Mouse (Mus musculus) gonadal fat pad, adult 2 months (tissue): ENCODE measurements around the gene Gucy2c. TPM values are rescaled to one million over a fixed set of nuclear protein-coding genes. Genes with fewer than 3 reads are reported as not detected.

Source experiments
- DNase-seq: peaks from one replicate; pipeline ENCODE4 v3.0.0-alpha.2; 2012; ENCODE audit warnings: low read depth
- polyA plus RNA-seq: library from polyadenylated mRNA; depleted of rRNA; stranded (reverse); fragments of >200 nt; gene quantifications from 2 replicates; pipeline ENCODE4 v1.2.3, GENCODE M21; 2012

Gucy2c gene
- polyA plus RNA-seq, 1 experiment = 0.04 TPM

DNA sequence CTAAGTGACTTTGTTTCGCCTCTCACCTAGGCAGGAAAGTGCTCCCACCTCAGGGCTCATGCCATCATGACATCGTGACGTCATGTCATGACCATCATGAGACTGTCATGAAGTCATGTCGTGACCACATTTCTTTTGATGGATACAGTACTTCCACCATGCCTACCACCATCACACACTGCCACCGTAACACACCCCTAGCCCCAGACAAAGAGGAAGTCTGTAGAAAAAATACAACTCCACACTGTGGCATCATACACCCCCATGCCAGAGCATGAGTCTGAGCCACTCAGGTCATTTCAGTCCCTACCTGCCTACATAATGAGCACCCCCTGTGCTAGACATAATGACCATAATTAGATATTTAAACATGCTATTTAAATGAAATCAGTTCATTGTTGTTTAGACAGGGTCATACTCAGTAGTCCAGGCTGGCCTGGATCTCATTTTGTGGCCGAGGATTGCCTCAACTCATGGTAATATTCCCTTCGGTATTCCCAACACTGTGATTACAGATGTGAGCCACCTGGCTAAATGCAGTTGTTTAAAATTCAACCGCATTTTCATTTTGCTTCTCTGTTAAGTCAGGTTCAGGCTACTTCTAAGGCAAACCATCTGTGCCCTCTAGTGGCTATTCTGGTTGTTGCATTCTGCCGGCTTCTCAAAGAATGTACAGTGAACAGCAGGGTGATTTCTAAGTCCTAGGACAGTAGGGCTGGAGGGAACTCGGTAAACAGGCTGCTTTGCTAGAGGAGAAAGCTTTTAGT lies 39.0 kb downstream of the Gucy2c start:
- no peak for DNase-seq

DNA sequence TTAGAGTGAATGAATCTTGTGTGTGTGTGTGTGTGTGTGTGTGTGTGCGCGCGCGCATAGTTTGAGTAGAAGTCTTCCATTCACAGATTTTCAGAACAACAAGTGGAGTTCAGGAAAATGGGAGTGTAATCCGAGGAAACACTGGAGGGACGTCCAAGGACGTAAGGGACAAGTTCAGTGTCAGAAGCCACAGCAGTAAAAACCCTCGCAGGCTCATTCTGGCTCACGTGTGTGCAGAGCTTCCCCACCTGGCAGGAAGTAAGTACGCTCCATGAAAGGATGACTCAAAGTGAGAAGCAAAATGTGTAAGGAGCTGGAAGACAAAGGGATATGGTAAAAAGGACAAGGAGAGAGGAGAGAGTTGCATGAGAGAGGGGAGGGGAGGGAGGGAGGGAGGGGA lies 40.3 kb downstream of the Gucy2c start:
- no peak for DNase-seq

DNA sequence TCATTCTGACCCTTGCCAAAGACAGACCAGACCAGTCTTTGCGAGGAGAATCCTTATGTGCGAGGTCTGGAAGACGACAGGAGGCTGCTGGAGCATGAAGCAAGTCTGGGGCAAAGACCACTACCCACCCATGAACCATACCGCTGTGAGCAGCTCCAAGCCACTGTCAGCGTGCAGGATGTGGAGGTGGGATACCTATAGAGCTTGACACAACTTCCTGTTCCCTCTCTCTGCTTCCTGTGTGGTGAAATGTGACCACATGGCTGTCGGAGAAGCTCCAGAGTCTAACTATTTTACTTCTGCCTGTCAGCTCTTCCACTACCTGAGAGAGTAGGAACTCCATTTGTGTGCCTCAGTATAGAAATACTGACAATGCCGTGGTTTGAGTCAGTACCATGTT lies 45.8 kb downstream of the Gucy2c start:
- DNase-seq = no peak

DNA sequence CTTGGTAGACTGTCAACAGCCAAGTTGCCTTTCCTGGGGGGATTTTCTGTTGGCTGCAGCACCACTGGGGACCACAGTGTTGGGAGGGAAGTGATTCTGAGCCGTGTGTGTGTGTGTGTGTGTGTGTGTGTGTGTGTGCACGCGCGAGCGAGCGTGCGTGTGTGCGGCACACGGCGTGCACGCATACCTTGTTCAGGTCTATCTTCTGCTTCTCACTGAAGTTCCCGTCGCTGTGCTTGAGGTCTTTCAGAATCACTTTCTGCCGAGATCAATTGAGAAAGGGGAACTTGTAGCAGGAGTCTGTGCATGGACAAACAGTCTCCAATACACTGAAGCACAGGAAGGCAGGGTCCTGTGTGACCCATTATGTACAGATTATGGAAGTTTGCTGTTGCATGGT lies 53.4 kb downstream of the Gucy2c start:
- no peak for DNase-seq

DNA sequence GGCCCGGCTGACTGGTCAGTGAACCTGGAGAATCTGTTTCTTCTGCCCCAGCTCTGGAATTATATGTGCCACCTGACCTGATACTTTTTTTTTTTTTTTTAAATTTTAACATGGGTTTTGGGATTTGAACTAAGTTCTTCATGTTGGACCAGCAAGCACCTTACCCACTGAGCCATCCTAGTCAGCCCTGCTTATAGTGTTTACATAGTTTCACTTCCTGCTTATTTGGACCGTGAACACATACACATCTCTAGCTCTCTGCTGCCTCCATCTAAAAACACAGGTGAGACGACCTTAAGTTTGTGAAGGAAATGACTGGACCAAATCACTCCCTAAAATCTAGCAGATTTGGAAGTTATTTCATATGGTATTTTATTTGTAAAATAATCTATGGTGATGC lies 58.4 kb downstream of the Gucy2c start:
- DNase-seq = no peak

DNA sequence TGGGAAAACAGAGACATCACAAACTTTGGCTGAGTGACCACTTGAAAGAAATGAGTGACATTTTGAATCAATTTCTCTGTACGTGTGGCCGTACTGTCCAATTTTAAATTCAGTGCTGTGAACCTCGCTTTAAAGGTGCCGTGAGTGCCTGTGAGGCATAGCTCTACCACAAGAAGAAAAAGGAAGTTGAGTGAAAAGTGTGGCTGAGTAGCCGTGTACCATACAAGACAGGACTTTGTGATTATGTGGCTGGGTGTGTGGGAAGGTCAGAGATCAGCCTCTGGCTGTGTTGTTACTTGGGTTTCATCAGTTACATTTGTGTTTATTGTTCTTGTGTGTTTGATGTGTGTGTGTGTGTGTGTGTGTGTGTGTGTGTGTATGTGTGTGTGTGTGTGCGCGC lies 59.0 kb downstream of the Gucy2c start:
- no peak for DNase-seq

DNA sequence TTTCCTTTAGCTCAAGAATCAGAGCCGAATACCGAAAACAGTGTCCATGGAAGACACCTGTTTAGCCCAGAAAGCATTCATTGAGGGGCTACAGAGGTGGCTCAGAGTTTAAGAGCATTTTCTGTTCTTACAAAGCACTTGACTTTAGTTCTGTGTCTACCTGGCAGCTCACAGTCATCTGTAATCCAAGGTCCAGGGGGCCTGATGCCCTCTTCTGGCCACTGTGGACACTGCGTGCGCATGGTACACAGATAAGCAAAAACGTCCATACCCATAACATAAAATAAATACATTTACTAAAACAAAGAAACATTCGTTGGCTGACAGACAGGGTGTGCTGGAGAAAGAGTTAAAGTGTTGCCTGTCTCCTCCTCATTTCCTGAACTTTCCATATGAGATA lies 59.6 kb downstream of the Gucy2c start:
- DNase-seq = no peak

DNA sequence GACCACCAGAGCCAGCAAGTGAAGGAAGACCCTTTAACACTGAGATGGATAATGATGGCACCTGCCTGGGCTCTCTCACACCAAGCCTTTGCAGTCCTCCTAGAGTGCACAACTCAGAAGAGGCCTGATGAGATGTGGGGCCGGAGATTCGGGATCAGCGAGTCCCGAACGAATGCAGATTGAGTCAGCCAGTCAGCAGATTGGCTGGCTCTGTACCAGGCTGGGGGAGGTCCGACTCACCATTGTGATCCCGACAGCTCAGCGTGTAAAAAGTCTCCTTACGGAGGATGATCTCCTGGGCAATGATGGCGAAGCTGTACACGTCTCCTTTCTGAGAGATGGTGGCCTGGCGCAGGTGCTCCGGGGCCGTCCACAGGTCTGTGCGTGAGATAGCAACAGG lies 61.1 kb downstream of the Gucy2c start:
- DNase-seq = no peak

DNA sequence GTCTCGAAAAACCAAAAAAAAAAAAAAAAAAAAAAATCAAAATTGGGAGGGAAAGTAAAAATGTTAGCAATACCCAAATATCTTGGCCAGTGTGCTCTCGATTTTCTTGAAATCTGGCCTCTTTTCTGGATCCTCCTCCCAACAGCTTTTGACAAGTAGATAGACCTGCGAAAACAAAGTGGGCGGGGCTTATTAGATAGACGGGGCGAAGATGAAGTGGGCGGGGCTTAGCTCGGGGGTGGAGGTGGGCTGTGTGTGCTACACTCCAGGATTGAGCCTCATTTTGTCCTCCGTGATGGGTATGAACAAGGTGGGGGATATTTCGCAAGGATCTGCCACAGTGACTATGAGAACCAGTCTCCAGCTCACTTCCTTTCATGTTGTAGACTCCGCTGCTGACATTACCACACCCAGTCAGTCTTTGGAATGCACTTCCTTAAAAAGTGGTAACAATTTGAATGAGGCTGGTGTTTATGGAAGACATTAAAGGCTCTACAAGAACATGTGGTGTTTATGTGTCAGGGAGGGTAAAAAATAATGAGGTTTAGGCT lies 65.6 kb downstream of the Gucy2c start:
- no peak for DNase-seq

DNA sequence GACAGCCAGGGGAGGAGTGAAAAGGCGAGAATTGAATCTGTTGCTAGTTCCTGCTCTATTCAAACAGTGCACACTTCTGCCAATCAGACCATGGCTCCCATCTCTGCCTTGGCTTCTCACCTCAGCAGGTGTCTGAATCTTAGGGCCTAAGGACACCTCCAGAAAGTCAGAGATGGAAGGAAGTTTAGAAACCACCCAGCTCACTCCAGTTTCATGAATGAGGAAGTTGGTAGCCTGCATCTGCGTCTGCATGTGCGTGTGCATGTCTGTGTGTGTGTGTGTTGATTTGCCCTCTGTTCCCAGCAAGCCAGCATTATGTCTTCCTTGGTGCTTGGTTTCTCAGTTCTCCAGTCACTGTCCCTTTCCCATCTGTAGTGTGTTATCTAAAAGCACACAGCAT lies 67.5 kb downstream of the Gucy2c start:
- no peak for DNase-seq

DNA sequence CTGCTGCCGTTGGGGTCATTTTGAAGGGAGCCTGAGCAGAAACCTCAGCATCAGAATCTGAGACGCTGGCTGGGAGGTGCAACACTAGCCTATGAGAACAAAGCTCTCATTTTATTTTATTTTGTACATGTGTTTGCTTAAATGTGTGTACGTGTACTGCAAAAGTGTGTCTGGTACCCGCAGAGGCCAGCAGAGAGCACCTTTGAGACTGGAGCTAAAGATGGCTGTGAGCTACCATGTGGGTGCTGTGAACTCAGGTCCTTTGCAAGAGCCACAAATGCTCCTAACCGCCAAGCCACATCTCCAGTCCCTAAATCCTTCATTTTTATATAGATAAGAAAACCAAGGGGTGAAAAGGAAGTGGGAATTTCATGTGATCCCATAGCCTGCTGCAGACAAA lies 71.2 kb downstream of the Gucy2c start:
- DNase-seq = no peak

DNA sequence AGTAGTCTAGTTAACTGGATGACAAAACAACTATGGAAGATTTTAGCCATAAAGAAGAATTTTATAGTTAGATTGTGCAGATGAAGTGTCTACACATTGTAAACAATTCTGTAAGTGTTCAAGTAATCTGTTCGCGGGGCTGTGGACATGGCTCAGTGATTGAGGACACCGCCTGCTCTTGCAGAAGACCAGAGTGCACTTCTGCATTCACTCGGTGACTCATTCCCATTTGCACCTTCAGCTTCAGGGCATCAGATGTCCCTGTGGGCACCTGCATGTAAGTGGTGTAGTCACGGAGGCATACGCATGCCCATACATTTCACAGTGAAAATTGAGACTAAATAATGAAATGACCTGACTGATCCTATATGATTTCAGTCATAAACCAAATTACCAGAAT lies 73.0 kb downstream of the Gucy2c start:
- no peak for DNase-seq

DNA sequence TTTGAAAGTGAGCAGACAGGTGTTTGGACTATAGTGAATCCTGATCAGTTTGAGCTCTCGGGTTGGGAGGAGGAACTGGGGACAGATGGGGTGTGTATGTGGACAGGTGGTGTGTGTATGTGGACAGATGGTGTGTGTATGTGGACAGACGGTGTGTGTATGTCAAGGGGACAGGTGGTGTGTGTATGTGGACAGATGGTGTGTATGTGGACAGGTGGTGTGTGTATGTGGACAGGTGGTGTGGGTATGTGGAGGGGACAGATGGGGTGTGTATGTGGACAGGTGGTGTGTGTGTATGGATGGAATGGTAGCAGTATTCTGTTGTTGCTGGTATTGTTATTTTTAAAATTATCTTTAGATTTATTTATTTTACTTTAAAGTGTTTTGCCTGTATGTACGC lies 79.7 kb downstream of the Gucy2c start:
- no peak for DNase-seq

DNA sequence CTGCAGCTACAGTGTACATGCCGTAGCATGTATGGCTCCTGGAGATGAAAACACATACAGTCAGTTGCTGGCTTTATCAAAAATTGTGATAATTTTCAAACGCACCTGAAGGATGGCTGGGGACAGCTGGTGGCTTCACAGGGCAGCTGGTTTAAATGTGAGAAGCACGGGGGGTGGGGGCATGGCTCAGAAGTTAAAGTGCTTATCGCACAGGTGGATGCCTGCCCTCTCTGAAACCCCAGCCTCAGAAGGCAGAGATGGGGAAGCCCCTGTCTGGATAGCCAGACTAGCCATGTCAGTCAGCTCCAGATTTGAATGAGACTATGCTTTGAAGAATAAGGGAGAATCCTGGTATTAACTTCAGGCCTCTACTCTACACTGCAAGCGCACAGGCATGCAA lies 80.4 kb downstream of the Gucy2c start:
- no peak for DNase-seq

DNA sequence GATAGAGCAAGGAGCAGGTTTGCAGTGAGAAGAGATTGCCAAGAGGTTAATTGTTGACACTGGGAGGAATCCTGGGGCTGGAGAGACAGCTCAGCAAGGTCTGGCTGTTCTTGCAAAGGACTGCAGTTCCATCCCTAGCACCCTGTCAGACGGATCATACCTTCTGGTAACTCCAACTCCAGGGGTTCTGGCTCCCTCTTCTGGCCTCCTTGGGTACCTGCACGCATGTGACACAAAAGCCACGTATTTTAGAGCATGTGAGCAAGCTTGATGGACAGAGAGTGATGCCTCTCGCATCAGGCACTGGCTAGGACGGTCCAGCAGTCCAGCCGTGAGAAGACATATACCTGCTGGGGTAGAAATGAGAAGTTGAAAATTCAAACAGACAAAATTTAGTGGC lies 90.3 kb downstream of the Gucy2c start:
- DNase-seq = no peak

DNA sequence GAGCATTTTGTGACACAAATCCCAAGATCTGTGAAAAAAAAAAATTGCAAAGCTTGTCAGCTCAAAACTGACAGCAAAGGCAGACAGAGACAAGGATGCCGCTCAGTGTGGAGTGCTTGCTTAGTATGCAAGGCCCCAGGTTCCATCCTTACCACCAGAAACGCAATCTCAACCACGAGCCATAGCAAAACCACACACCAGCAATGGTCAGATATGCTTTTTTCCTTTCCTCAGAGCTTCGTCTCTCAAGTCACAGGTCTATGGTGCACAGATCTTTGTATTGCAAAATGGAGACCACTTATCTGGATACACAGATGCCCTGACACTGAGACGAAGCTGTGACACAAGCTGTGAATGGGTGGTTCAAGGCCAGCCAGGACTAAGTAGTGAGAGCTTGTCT lies 91.0 kb downstream of the Gucy2c start:
- DNase-seq = no peak

DNA sequence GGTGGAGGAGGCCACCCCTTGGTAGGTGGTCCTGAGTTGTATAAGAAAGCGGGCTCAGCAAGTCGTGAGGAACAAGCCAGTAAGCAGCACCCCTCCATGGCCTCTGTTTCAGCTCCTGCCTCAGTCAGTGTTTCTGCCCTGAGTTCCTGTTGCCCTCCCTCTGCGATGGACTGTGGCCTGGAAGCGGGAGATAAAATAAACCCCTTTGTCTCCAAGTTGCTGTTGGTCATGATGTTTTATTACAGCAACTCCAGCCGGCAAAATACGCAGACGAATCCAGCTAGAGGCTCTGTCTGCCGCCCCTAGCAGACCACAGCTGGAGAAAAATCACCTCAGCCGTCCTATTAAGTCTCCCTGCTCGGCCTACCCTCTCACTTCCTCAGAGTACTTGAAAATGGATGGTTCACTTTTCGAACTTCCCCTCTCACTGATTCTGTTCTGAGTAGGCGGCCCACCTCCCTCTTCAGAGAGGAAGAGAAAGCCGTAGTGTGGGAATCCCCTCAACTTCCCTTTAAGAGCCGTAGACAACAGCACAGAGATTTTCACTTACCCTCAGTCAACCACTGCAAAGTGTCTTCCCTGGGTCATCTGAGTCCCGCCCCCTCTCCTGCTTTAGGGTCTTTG lies 91.7 kb downstream of the Gucy2c start:
- no peak for DNase-seq

DNA sequence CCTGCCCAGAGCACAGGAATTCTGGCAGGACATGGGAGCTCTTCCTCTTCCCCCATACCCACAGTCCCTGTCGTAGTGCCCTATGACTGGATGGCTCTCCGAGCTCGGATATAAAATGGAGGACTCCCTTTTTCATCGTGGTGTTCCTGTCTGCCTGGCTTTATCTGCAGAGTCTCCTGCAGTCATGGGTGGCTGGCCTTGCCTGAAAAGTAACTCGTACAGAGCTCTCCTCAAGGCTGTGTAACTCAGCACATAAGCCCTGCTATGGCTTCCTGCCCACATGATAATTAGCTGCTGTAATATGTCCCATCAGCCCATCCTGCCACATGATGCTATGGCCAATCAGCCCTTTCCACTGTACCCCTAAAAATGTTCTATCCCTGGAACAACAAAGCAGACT lies 96.1 kb downstream of the Gucy2c start:
- DNase-seq = no peak

DNA sequence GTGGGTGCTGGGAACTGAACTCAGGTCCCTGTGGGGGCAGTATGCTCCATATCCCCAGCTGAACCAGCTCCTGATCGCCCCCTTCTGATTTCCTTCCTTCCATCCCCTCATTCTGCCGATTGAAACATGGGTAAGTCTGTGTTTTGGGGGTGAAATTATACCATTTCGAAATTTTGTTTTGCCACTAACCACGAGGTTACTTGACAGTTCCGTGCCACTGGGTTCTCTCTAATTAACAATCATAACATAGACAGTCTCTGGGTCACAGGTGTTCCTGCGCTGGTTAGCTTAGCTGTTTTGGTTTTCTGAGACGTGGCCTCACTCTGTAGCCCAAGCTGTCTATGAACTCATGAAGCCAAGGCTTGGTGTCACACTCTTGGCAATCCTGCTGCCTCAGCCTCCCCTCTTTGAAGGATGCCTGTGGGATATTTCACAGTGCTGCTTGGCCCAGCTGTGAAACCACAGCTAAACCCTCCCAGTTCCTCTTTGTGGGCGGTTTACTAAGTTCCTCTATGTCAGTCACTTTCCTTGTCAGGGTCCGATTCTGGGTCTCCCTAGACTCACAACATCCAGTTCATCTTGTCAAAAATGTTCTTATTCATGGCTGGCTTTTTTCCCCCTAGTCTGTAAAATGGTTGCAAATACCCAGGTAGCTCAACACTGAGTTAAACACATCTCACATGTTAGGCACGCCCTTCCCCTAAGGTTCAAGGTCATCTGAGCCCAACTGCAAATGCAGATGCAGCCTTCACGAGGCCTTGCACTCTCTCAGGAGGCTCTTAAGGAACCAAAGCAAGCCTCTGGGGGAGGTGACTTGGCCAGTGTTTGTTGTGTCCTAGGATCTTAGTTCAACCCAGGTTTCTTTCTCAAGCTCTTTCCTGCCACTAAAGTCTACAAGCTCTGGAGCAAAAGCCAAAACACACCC lies 97.9 kb downstream of the Gucy2c start:
- DNase-seq = no peak

DNA sequence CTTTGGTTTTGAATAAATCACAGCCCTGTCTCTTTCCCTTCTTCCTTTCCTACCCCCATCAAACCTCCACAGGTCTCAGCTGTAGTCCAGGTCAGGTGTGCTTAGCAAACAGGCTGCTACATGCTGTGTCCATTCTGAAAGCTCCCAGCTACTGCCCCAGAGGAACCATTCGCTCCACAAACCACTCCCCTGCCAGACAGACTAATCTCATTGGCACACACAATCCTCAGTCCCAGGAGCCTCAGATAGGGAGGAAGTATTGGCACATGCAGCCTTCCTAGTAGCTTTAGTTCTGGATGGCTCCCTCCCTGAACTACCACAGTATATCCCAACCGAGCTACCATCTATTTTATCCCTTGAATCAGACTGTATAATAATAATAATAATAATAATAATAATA lies 102.2 kb downstream of the Gucy2c start:
- no peak for DNase-seq

DNA sequence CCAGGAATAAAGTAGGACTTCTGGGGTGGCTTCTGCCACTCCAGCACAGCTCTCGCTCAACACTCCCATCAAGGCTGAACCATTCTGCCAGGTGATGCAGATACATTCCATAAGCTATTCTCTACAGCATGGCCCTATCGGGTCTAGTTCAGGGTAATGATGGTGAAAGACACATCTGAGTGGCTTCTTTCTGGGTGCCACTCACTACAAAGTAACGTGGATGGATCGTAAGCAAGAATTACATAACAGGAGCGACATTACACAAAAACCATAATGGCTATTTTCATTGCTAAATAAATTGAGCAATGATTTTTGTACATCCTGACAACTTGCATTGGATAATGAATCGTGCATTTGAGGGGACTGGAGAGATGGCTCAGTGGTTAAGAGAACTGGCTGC lies 106.6 kb downstream of the Gucy2c start:
- DNase-seq = no peak

DNA sequence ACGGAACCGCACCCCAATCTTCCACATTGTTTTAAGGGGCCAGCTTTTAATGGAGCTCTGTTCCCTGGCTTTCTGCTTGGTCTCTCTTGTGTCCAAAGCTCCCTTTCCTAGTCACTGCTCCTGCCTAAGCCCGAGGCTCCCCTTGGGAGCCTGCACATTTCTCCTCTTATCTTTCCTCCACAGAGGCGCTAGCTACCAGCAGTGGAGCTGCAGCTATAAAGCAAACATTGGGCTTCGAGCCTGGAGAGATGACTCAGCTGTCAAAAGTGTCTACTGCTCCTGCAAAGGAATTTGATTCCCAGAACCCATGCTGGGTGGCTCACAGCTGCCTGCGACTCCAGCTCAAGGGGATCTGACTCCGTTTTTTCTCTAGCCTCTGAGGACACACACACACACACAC lies 109.1 kb downstream of the Gucy2c start:
- DNase-seq = no peak

DNA sequence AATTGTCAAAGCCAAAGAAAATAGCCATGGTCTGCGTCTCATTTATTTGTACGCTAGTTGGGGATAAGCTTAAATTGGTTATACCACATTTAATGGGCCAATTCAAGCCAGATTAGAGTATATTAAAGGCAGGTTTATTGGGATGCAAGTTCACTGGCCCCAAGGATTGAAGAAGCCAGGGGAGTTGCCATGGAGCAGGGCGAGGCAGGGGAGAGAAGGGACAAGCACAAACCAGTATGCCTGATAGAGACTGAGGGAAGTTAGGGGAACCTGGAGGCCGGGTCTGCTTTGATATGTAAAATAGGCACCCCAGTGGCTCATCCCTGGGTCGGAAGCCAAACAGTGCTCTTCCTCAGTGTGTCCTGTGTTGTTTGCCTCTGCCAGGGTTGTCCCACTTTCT lies 112.3 kb downstream of the Gucy2c start:
- DNase-seq = no peak
